Mouse (Mus musculus): Measurements from ENCODE around the gene Fam92b. TPM values are rescaled to one million over a fixed set of nuclear protein-coding genes. Genes with fewer than 3 reads are reported as not detected.

Fam92b gene
- polyA plus RNA-seq, 1 experiment from 2014 or later, result 1.5 TPM

DNA sequence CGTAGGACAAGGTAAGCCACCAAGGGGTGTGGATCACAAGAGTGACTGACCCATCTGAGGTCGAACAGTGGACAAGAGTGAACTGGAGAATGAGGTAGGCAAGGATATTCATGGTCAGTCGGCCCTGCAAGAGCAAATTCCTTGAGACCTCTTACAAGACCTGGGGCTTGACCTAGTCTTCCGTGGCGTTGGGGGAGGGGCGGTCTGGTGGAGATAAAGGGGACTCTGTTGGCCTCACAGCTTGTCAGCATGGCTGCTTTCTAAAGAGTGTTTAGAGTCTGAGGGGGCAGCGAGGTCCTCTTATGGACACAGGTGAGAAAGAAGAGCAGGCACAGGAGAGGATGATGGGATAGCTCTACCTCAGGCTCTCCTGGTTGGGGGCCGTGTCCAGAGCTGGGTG is 8.1 kb downstream of the Fam92b start:
- H3K9me3 ChIP-seq (ENCODE audit: control insufficient read depth, low read length), result no peaks in the 10 kb centered on the region
- H3K36me3 ChIP-seq (ENCODE audit: control insufficient read depth, insufficient read depth, low read length), result no peaks in the 10 kb centered on the region
- no peak overlapping the region for H3K9ac ChIP-seq (ENCODE audit: low read length)
- H3K4me1 ChIP-seq (replicated peaks; ENCODE audit: control insufficient read depth, insufficient read depth, low read length), result no peaks in the 10 kb centered on the region
- no peak overlapping the region for H3K27ac ChIP-seq (ENCODE audit: low read depth)
- no peak overlapping the region for H3K4me2 ChIP-seq (ENCODE audit: low read length)
- no peak for ATAC-seq (replicated peaks; ENCODE audit: low FRiP score, low TSS enrichment, low read depth)
- 54% methylated on average over 8 of the region's 8 CpGs for WGBS
- H3K4me3 ChIP-seq (ENCODE audit: low read depth, low read length), result no peak overlapping the region
- H3K27me3 ChIP-seq (replicated peaks; ENCODE audit: control insufficient read depth, insufficient read depth, low read length), result no peaks in the 10 kb centered on the region
- no peak for DNase-seq (ENCODE audit: low spot score)

DNA sequence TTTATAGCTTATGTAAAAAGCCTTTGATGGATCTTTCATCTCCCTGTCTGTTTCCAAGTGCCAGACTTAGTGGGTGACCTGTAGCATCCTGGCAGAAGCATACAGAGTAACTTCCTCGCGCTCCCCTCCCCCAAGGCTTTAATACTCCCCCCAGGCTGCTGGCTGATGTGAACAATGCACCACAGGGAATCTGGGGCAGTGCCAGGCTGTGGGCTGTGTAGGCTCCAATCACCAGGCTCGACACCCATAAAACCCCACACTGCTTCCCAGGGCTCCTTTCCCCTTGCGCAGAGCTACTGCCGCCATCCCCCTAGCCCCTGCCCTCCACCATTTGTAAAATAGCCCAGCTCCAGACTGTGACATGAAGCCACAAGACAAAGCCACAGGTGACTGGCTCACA is 9.4 kb downstream of the Fam92b start:
- no peaks in the 10 kb centered on the region for H3K4me1 ChIP-seq (replicated peaks; ENCODE audit: control insufficient read depth, insufficient read depth, low read length)
- H3K4me3 ChIP-seq (ENCODE audit: low read depth, low read length), result no peak overlapping the region
- no peaks in the 10 kb centered on the region for H3K36me3 ChIP-seq (ENCODE audit: control insufficient read depth, insufficient read depth, low read length)
- H3K27me3 ChIP-seq (replicated peaks; ENCODE audit: control insufficient read depth, insufficient read depth, low read length), result no peaks in the 10 kb centered on the region
- no peak overlapping the region for H3K27ac ChIP-seq (ENCODE audit: low read depth)
- 51% methylated on average over 5 of the region's 5 CpGs for WGBS
- DNase-seq (ENCODE audit: low spot score) (no peak), ATAC-seq (replicated peaks; ENCODE audit: low FRiP score, low TSS enrichment, low read depth) (no peak)
- no peak overlapping the region for H3K9ac ChIP-seq (ENCODE audit: low read length)
- no peaks in the 10 kb centered on the region for H3K9me3 ChIP-seq (ENCODE audit: control insufficient read depth, low read length)
- no peak overlapping the region for H3K4me2 ChIP-seq (ENCODE audit: low read length)

- DNase-seq (ENCODE audit: low spot score), result no peak
- no peaks in the 10 kb centered on the region for H3K36me3 ChIP-seq (ENCODE audit: control insufficient read depth, insufficient read depth, low read length)
- H3K4me2 ChIP-seq (ENCODE audit: low read length), result no peak overlapping the region
- no peaks in the 10 kb centered on the region for H3K9me3 ChIP-seq (ENCODE audit: control insufficient read depth, low read length)
- H3K27ac ChIP-seq (ENCODE audit: low read depth), result no peak overlapping the region
- WGBS, result 77% methylated on average over 8 of the region's 8 CpGs
- no peaks in the 10 kb centered on the region for H3K4me1 ChIP-seq (replicated peaks; ENCODE audit: control insufficient read depth, insufficient read depth, low read length)
- no peak for ATAC-seq (replicated peaks; ENCODE audit: low FRiP score, low TSS enrichment, low read depth)
- H3K27me3 ChIP-seq (replicated peaks; ENCODE audit: control insufficient read depth, insufficient read depth, low read length), result no peaks in the 10 kb centered on the region
- H3K4me3 ChIP-seq (ENCODE audit: low read depth, low read length), result no peak overlapping the region
- H3K9ac ChIP-seq (ENCODE audit: low read length), result no peak overlapping the region
These were observed 10.1 kb downstream of the Fam92b start for GRCm38 (mm10) chr8:120167136-120167535.

DNA sequence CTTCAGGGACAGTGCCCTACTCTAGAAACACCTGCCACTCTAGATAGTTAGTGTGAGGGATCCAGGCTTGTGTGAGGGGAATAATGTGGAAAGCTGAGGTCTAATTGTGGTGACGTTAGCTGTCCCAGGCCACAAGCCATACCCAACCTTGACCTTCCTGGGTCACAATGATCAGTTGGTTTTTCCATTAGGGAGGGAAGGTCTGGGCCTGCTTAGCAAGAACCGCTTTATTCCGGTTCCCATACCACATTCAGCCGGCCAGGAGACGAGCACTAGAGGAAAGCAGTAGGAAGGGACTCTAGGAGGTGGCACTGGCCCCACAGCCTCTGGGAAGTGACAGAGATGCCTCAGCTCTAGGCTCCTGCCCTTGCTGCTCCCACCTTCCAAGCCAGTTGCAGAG is 13.2 kb downstream of the Fam92b start:
- no peaks in the 10 kb centered on the region for H3K36me3 ChIP-seq (ENCODE audit: control insufficient read depth, insufficient read depth, low read length)
- no peak overlapping the region for H3K4me2 ChIP-seq (ENCODE audit: low read length)
- WGBS, result 90% methylated on average over 5 of the region's 5 CpGs
- no peak overlapping the region for H3K9ac ChIP-seq (ENCODE audit: low read length)
- no peak overlapping the region for H3K4me3 ChIP-seq (ENCODE audit: low read depth, low read length)
- H3K27me3 ChIP-seq (replicated peaks; ENCODE audit: control insufficient read depth, insufficient read depth, low read length), result no peaks in the 10 kb centered on the region
- H3K27ac ChIP-seq (ENCODE audit: low read depth), result no peak overlapping the region
- no peaks in the 10 kb centered on the region for H3K9me3 ChIP-seq (ENCODE audit: control insufficient read depth, low read length)
- DNase-seq (ENCODE audit: low spot score) (no peak), ATAC-seq (replicated peaks; ENCODE audit: low FRiP score, low TSS enrichment, low read depth) (no peak)
- no peaks in the 10 kb centered on the region for H3K4me1 ChIP-seq (replicated peaks; ENCODE audit: control insufficient read depth, insufficient read depth, low read length)

DNA sequence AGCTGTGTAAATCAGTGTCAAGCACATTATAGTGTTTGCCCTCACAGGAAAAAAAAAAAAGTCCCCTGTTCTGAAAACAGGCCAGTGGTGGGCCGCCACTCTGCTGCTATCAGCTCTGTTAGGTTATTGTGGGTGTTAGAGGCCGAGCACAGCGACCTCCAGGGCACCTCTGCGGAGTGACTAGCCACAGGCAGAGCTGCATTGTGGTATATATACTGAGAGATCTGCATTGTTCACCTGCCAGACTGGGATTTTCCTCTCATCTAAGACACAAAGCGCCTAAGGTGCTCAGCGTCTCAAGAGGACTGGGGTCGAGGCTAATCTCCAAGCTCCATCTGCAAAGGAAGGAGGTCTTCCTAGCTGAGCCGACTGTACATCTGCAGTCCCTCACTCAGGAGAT is 13.9 kb downstream of the Fam92b start:
- Histone ChIP-seq H3K9me3 (ENCODE audit: control insufficient read depth, low read length) (no peaks in the 10 kb centered on the region), H3K27me3 (replicated peaks; ENCODE audit: control insufficient read depth, insufficient read depth, low read length) (no peaks in the 10 kb centered on the region), H3K36me3 (ENCODE audit: control insufficient read depth, insufficient read depth, low read length) (no peaks in the 10 kb centered on the region), H3K9ac (ENCODE audit: low read length) (no peak overlapping the region), H3K4me3 (ENCODE audit: low read depth, low read length) (no peak overlapping the region), H3K4me1 (replicated peaks; ENCODE audit: control insufficient read depth, insufficient read depth, low read length) (no peaks in the 10 kb centered on the region), H3K27ac (ENCODE audit: low read depth) (no peak overlapping the region), H3K4me2 (ENCODE audit: low read length) (no peak overlapping the region)
- WGBS, result 73% methylated on average over 8 of the region's 8 CpGs
- ATAC-seq (replicated peaks; ENCODE audit: low FRiP score, low TSS enrichment, low read depth), result no peak
- DNase-seq (ENCODE audit: low spot score), result no peak

GRCm38 (mm10) chr8:120162404-120162752 is 14.9 kb downstream of the Fam92b start:
- no peak for DNase-seq (ENCODE audit: low spot score)
- H3K27ac ChIP-seq (ENCODE audit: low read depth), result no peak overlapping the region
- H3K4me2 ChIP-seq (ENCODE audit: low read length), result no peak overlapping the region
- H3K27me3 ChIP-seq (replicated peaks; ENCODE audit: control insufficient read depth, insufficient read depth, low read length), result no peaks in the 10 kb centered on the region
- no peak overlapping the region for H3K9ac ChIP-seq (ENCODE audit: low read length)
- no peaks in the 10 kb centered on the region for H3K9me3 ChIP-seq (ENCODE audit: control insufficient read depth, low read length)
- no peaks in the 10 kb centered on the region for H3K36me3 ChIP-seq (ENCODE audit: control insufficient read depth, insufficient read depth, low read length)
- WGBS, result 87% methylated on average over 5 of the region's 5 CpGs
- no peak for ATAC-seq (replicated peaks; ENCODE audit: low FRiP score, low TSS enrichment, low read depth)
- H3K4me3 ChIP-seq (ENCODE audit: low read depth, low read length), result no peak overlapping the region
- H3K4me1 ChIP-seq (replicated peaks; ENCODE audit: control insufficient read depth, insufficient read depth, low read length), result no peaks in the 10 kb centered on the region

DNA sequence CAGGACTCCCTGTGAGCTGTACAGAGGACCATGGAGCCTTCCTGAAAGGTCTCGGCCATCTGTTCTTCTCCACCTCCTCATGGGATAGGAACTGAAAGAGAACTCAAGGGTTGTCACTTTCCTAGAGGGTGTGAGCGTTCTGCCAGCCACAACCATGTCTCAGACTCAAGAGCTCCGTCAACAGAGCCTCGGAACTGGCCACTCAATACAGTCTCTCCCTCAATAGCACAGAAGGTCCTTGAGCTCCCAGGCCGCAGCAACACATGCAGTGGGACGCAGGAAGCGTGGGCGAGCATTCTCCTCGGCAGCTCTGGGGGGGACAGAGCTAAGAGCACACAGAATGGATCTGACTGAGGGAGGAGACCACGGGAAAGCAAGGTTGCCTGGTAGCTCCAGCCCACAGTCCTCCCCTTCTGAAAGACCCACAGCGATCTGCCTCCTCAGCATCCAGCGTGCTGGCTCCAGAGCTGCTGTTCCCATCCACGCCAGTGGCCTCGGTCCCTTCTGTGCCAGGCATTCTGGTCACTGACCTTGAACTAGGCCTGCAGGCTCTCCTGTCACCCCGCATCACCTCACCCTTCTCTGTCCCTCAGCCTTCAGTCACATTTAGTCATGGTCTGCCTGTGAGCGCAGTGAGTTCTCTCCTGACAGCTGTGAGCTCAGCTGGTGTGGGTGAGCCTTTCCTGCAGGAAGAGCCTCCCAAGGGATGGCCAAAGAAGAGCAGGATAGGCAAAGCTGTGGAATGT is 15.4 kb downstream of the Fam92b start:
- ATAC-seq (replicated peaks; ENCODE audit: low FRiP score, low TSS enrichment, low read depth), result no peak
- H3K9me3 ChIP-seq (ENCODE audit: control insufficient read depth, low read length), result no peaks in the 10 kb centered on the region
- DNase-seq (ENCODE audit: low spot score), result no peak
- H3K27me3 ChIP-seq (replicated peaks; ENCODE audit: control insufficient read depth, insufficient read depth, low read length), result no peaks in the 10 kb centered on the region
- no peak overlapping the region for H3K9ac ChIP-seq (ENCODE audit: low read length)
- H3K4me1 ChIP-seq (replicated peaks; ENCODE audit: control insufficient read depth, insufficient read depth, low read length), result no peaks in the 10 kb centered on the region
- H3K4me2 ChIP-seq (ENCODE audit: low read length), result no peak overlapping the region
- no peaks in the 10 kb centered on the region for H3K36me3 ChIP-seq (ENCODE audit: control insufficient read depth, insufficient read depth, low read length)
- 82% methylated on average over 16 of the region's 16 CpGs for WGBS
- no peak overlapping the region for H3K27ac ChIP-seq (ENCODE audit: low read depth)
- no peak overlapping the region for H3K4me3 ChIP-seq (ENCODE audit: low read depth, low read length)

DNA sequence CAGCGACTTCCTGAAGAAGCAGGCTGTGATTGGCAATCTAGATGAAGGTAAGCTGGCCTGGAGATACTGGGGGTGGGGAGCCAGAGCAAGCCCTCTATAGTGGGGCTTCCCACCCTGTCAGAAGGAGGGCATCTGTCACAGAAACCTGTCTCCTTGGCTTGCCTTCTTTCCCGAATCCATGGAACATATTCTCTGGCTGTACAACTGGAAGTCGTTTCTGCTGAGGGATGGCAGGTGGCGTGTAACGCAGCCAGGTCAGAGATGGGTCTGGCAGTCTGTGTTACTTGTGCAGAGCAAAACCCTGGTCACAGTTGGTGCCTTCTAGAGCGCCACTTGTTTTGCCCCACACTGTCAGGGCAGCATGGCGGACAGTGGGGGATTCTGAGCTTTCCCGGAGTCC is 16.9 kb downstream of the Fam92b start:
- Histone ChIP-seq H3K4me3 (ENCODE audit: low read depth, low read length) (no peak overlapping the region), H3K4me1 (replicated peaks; ENCODE audit: control insufficient read depth, insufficient read depth, low read length) (no peaks in the 10 kb centered on the region), H3K9me3 (ENCODE audit: control insufficient read depth, low read length) (no peaks in the 10 kb centered on the region), H3K4me2 (ENCODE audit: low read length) (no peak overlapping the region), H3K27ac (ENCODE audit: low read depth) (no peak overlapping the region), H3K9ac (ENCODE audit: low read length) (no peak overlapping the region), H3K36me3 (ENCODE audit: control insufficient read depth, insufficient read depth, low read length) (no peaks in the 10 kb centered on the region), H3K27me3 (replicated peaks; ENCODE audit: control insufficient read depth, insufficient read depth, low read length) (no peaks in the 10 kb centered on the region)
- 72% methylated on average over 8 of the region's 8 CpGs for WGBS
- DNase-seq (ENCODE audit: low spot score) (no peak), ATAC-seq (replicated peaks; ENCODE audit: low FRiP score, low TSS enrichment, low read depth) (no peak)

- ATAC-seq (replicated peaks; ENCODE audit: low FRiP score, low TSS enrichment, low read depth) (no peak), DNase-seq (ENCODE audit: low spot score) (no peak)
- no peak overlapping the region for H3K27ac ChIP-seq (ENCODE audit: low read depth)
These were observed 24.6 kb downstream of the Fam92b start for GRCm38 (mm10) chr8:120152636-120153035.

More at GRCm38 (mm10) chr8:120152636-120153035, 24.6 kb downstream of the Fam92b start:
- H3K4me3 ChIP-seq (ENCODE audit: low read depth, low read length), result no peak overlapping the region
- no peak overlapping the region for H3K9ac ChIP-seq (ENCODE audit: low read length)
- no peaks in the 10 kb centered on the region for H3K9me3 ChIP-seq (ENCODE audit: control insufficient read depth, low read length)
- H3K27me3 ChIP-seq (replicated peaks; ENCODE audit: control insufficient read depth, insufficient read depth, low read length), result no peaks in the 10 kb centered on the region
- H3K4me1 ChIP-seq (replicated peaks; ENCODE audit: control insufficient read depth, insufficient read depth, low read length), result peaks cover 6% of the 10 kb centered on the region; the same call in 1 of the 2 replicates
- 44% methylated on average over 7 of the region's 7 CpGs for WGBS
- H3K36me3 ChIP-seq (ENCODE audit: control insufficient read depth, insufficient read depth, low read length), result no peaks in the 10 kb centered on the region
- no peak overlapping the region for H3K4me2 ChIP-seq (ENCODE audit: low read length)
